Mouse (Mus musculus) MEL (cell line): ENCODE measurements around the gene Kif26b. TPM values are rescaled to one million over a fixed set of nuclear protein-coding genes. Genes with fewer than 3 reads are reported as not detected.

Experiments
- DNase-seq: peaks from one replicate; pipeline ENCODE4 v3.0.0; 2011; ENCODE audit warnings: low read depth, low spot score
- H3K27ac ChIP-seq: 2 replicates; pipeline ENCODE4 v1.5.1; 2012; ENCODE audit warnings: low read depth, mild to moderate bottlenecking, control low read depth, low read length, moderate library complexity; ENCODE audit not compliant: control insufficient read depth
- H3K27me3 ChIP-seq, 2 experiments: fragments of 150-350 bp in 1 of 2; sonication (generic) in 1 of 2; 2 replicates each; pipeline ENCODE4 v1.6.1; 2012; ENCODE audit warnings: low read length in 2 of 2, mild to moderate bottlenecking in 2 of 2, improper control_type of control experiment in 1 of 2, moderate library complexity in 1 of 2; ENCODE audit not compliant: insufficient read depth in 2 of 2, control insufficient read depth in 1 of 2
- H3K36me3 ChIP-seq, 2 experiments: 2 replicates each; pipeline ENCODE4 v1.6.1; 2012 to 2014; ENCODE audit warnings: low read length in 2 of 2, improper control_type of control experiment in 1 of 2, inconsistent platforms in 1 of 2, mild to moderate bottlenecking in 1 of 2; ENCODE audit not compliant: insufficient read depth in 2 of 2, control insufficient read depth in 1 of 2
- H3K4me1 ChIP-seq, 2 experiments: fragments of 150-350 bp in 1 of 2; sonication (generic) in 1 of 2; 2 replicates each; pipeline ENCODE4 v1.6.1; 2012; ENCODE audit warnings: low read length in 2 of 2, improper control_type of control experiment in 1 of 2, mild to moderate bottlenecking in 1 of 2; ENCODE audit not compliant: insufficient read depth in 2 of 2, control insufficient read depth in 1 of 2
- H3K4me3 ChIP-seq, 2 experiments: fragments of 150-350 bp in 1 of 2; sonication (generic) in 1 of 2; 2 replicates each; pipeline ENCODE4 v1.5.1; 2012; ENCODE audit warnings: low read depth in 2 of 2, low read length in 2 of 2, mild to moderate bottlenecking in 2 of 2, moderate library complexity in 2 of 2, control low read depth in 1 of 2, improper control_type of control experiment in 1 of 2; ENCODE audit not compliant: control insufficient read depth in 1 of 2, insufficient read depth in 1 of 2
- H3K79me2 ChIP-seq: 2 replicates; pipeline ENCODE4 v1.6.1; 2012; ENCODE audit warnings: mild to moderate bottlenecking, low read length, moderate library complexity; ENCODE audit not compliant: control insufficient read depth, poor library complexity, insufficient read depth
- H3K9ac ChIP-seq: 2 replicates; pipeline ENCODE4 v1.6.1; 2012; ENCODE audit warnings: low read depth, mild to moderate bottlenecking, control low read depth, low read length, moderate library complexity; ENCODE audit not compliant: control insufficient read depth, poor library complexity, severe bottlenecking
- H3K9me3 ChIP-seq: fragments of 150-350 bp; sonication (generic); replicated peaks from 2 replicates; pipeline ENCODE4 v1.6.1; 2012; ENCODE audit warnings: mild to moderate bottlenecking, low read length, improper control_type of control experiment, moderate library complexity; ENCODE audit not compliant: insufficient read depth
- BHLHE40 ChIP-seq: IDR thresholded peaks from 2 replicates; pipeline ENCODE4 v1.6.1; 2012; ENCODE audit warnings: low read depth, mild to moderate bottlenecking, inconsistent platforms, low read length, improper control_type of control experiment, borderline replicate concordance
- CHD1 ChIP-seq: IDR thresholded peaks from 2 replicates; pipeline ENCODE4 v1.6.1; 2012; ENCODE audit warnings: low read depth, mild to moderate bottlenecking, inconsistent platforms, low read length, improper control_type of control experiment
- E2F4 ChIP-seq: IDR thresholded peaks from 2 replicates; pipeline ENCODE4 v1.6.1; 2011; ENCODE audit warnings: low read depth, low read length, improper control_type of control experiment, borderline replicate concordance
- ELF1 ChIP-seq: IDR thresholded peaks from 2 replicates; pipeline ENCODE4 v1.6.1; 2014; ENCODE audit warnings: low read depth, mild to moderate bottlenecking, inconsistent platforms, low read length, improper control_type of control experiment, moderate library complexity
- ETS1 ChIP-seq: IDR thresholded peaks from 2 replicates; pipeline ENCODE4 v1.6.1; 2012; ENCODE audit warnings: low read depth, mild to moderate bottlenecking, inconsistent platforms, low read length, improper control_type of control experiment, moderate library complexity
- GABPA ChIP-seq: IDR thresholded peaks from 2 replicates; pipeline ENCODE4 v1.6.1; 2012; ENCODE audit warnings: low read depth, mild to moderate bottlenecking, inconsistent platforms, low read length, improper control_type of control experiment, moderate library complexity
- GATA1 ChIP-seq: IDR thresholded peaks from 2 replicates; pipeline ENCODE4 v1.6.1; 2011; ENCODE audit warnings: low read depth, low read length, improper control_type of control experiment
- JUND ChIP-seq: IDR thresholded peaks from 2 replicates; pipeline ENCODE4 v1.6.1; 2011; ENCODE audit warnings: low read depth, mild to moderate bottlenecking, improper control_type of control experiment, low read length
- MAFK ChIP-seq: IDR thresholded peaks from 2 replicates; pipeline ENCODE4 v1.6.1; 2011; ENCODE audit warnings: low read depth, mild to moderate bottlenecking, low read length, improper control_type of control experiment, borderline replicate concordance
- MEF2A ChIP-seq: IDR thresholded peaks from 2 replicates; pipeline ENCODE4 v1.6.1; 2014; ENCODE audit warnings: low read depth, mild to moderate bottlenecking, inconsistent platforms, low read length, improper control_type of control experiment; ENCODE audit not compliant: poor library complexity, insufficient replicate concordance, severe bottlenecking; ENCODE audit errors: extremely low read depth
- NELFE ChIP-seq: IDR thresholded peaks from 2 replicates; pipeline ENCODE4 v1.6.1; 2011; ENCODE audit warnings: low read depth, low read length, improper control_type of control experiment
- NRF1 ChIP-seq: IDR thresholded peaks from 2 replicates; pipeline ENCODE4 v1.6.1; 2014; ENCODE audit warnings: low read depth, mild to moderate bottlenecking, inconsistent platforms, low read length, improper control_type of control experiment, moderate library complexity; ENCODE audit not compliant: poor library complexity, insufficient read depth, severe bottlenecking
- POLR2AphosphoS2 ChIP-seq: IDR thresholded peaks from 2 replicates; pipeline ENCODE4 v1.6.1; 2011; ENCODE audit warnings: low read length, improper control_type of control experiment
- POLR2AphosphoS5 ChIP-seq: IDR thresholded peaks from 2 replicates; pipeline ENCODE4 v1.6.1; 2012; ENCODE audit warnings: low read depth, borderline replicate concordance, mild to moderate bottlenecking, inconsistent platforms, low read length, moderate library complexity, mixed read lengths
- RAD21 ChIP-seq: IDR thresholded peaks from 2 replicates; pipeline ENCODE4 v1.6.1; 2011; ENCODE audit warnings: mild to moderate bottlenecking, low read depth, low read length, improper control_type of control experiment
- SIN3A ChIP-seq: IDR thresholded peaks from 2 replicates; pipeline ENCODE4 v1.6.1; 2012; ENCODE audit warnings: low read length, improper control_type of control experiment, inconsistent platforms
- TBP ChIP-seq: IDR thresholded peaks from 2 replicates; pipeline ENCODE4 v1.8.0; 2011; ENCODE audit warnings: low read depth, low read length, improper control_type of control experiment
- TCF12 ChIP-seq: IDR thresholded peaks from 2 replicates; pipeline ENCODE4 v1.6.1; 2014; ENCODE audit warnings: low read depth, mild to moderate bottlenecking, inconsistent platforms, low read length, improper control_type of control experiment, moderate library complexity
- UBTF ChIP-seq: IDR thresholded peaks from 2 replicates; pipeline ENCODE4 v1.6.1; 2012; ENCODE audit warnings: low read depth, mild to moderate bottlenecking, inconsistent platforms, low read length, improper control_type of control experiment, moderate library complexity, borderline replicate concordance; ENCODE audit not compliant: insufficient read depth
- USF1 ChIP-seq: IDR thresholded peaks from 2 replicates; pipeline ENCODE4 v1.6.1; 2014; ENCODE audit warnings: low read depth, mild to moderate bottlenecking, inconsistent platforms, low read length, improper control_type of control experiment, moderate library complexity
- USF2 ChIP-seq, 2 experiments: IDR thresholded peaks; 2 replicates each; pipeline ENCODE4 v1.6.1; 2011 to 2012; ENCODE audit warnings: improper control_type of control experiment in 2 of 2, low read length in 2 of 2, borderline replicate concordance in 1 of 2, inconsistent platforms in 1 of 2, low read depth in 1 of 2, mild to moderate bottlenecking in 1 of 2; ENCODE audit not compliant: insufficient read depth in 1 of 2
- ZC3H11A ChIP-seq: IDR thresholded peaks from 2 replicates; pipeline ENCODE4 v1.6.1; 2012; ENCODE audit warnings: low read depth, mild to moderate bottlenecking, inconsistent platforms, low read length, improper control_type of control experiment
- ZKSCAN1 ChIP-seq: IDR thresholded peaks from 2 replicates; pipeline ENCODE4 v1.6.1; 2012; ENCODE audit warnings: low read depth, mild to moderate bottlenecking, inconsistent platforms, low read length, improper control_type of control experiment, moderate library complexity
- ZMIZ1 ChIP-seq: IDR thresholded peaks from 2 replicates; pipeline ENCODE4 v1.6.1; 2012; ENCODE audit warnings: low read depth, mild to moderate bottlenecking, inconsistent platforms, low read length, improper control_type of control experiment, moderate library complexity
- ZNF384 ChIP-seq: IDR thresholded peaks from 2 replicates; pipeline ENCODE4 v1.6.1; 2012; ENCODE audit warnings: low read depth, mild to moderate bottlenecking, inconsistent platforms, low read length, improper control_type of control experiment
- polyA plus RNA-seq, 2 experiments: library from polyadenylated mRNA; stranded (reverse) in 1 of 2; unstranded in 1 of 2; fragments of >175 nt in 1 of 2; fragments of >200 nt in 1 of 2; gene quantifications; 2 replicates each; pipeline versions ENCODE4 v1.2.1 to v1.2.4; 2012; ENCODE audit warnings: low replicate concordance in 2 of 2, low read depth in 1 of 2; ENCODE audit not compliant: insufficient read length in 2 of 2, insufficient read depth in 1 of 2, missing spikeins in 1 of 2
- total RNA-seq: library from RNA; depleted of rRNA; stranded (reverse); fragments of 300-350 nt; gene quantifications from 2 replicates; pipeline ENCODE4 v1.2.3, GENCODE M21; 2012

Kif26b gene
- total and polyA plus RNA-seq, 3 experiments = 0.08 to 0.50 TPM; not detected in 1

- H3K27ac ChIP-seq = no peak overlapping the region
These were observed 44.6 kb downstream of the Kif26b start for GRCm38 (mm10) chr1:178573406-178574032.

GRCm38 (mm10) chr1:178575706-178576105 is 46.8 kb downstream of the Kif26b start:
- Histone ChIP-seq H3K4me3 (no peak overlapping the region), H3K79me2 (no peaks in the 10 kb centered on the region)
- no peak for TF ChIP-seq BHLHE40
- no peak for TF ChIP-seq JUND
- TF ChIP-seq E2F4 = no peak
- TF ChIP-seq ZNF384 = no peak
- no peak for TF ChIP-seq GABPA
- no peak for TF ChIP-seq ZMIZ1
- no peak for TF ChIP-seq NELFE
- TF ChIP-seq ZC3H11A = no peak
- TF ChIP-seq ETS1 = no peak
- no peak for TF ChIP-seq TCF12
- TF ChIP-seq CHD1 = no peak
- no peak for TF ChIP-seq USF1
- TF ChIP-seq MEF2A = no peak
- TF ChIP-seq NRF1 = no peak
- no peak for TF ChIP-seq USF2 (IDR thresholded peaks at IDR 0.05; ENCODE audit: borderline replicate concordance in 1 of 2, insufficient read depth in 1 of 2, low read depth in 1 of 2, low read length in 2 of 2)
- no peak for TF ChIP-seq UBTF
- TF ChIP-seq SIN3A = no peak
- TF ChIP-seq, all 39 proteins: peak for 0
- H3K9ac ChIP-seq = no peak overlapping the region
- peaks cover 0 to 2% of the 10 kb centered on the region in 2 experiments; a peak in 1 of 4 replicates for H3K27me3 ChIP-seq
- no peak for DNase-seq
- H3K9me3 ChIP-seq = no peaks in the 10 kb centered on the region
- no peaks in the 10 kb centered on the region for H3K4me1 ChIP-seq
- H3K36me3 ChIP-seq = no peaks in the 10 kb centered on the region
- no peak overlapping the region for H3K27ac ChIP-seq

More at GRCm38 (mm10) chr1:178573406-178574032, 44.6 kb downstream of the Kif26b start:
- Histone ChIP-seq H3K9ac (no peak overlapping the region), H3K79me2 (no peaks in the 10 kb centered on the region), H3K36me3 (peaks cover 0 to 6% of the 10 kb centered on the region in 2 experiments; a peak in 1 of 4 replicates), H3K9me3 (no peaks in the 10 kb centered on the region), H3K4me3 (no peak overlapping the region)
- no peak for DNase-seq
- no peak for TF ChIP-seq TBP
- TF ChIP-seq ZMIZ1 = no peak
- TF ChIP-seq ETS1 = no peak
- no peak for TF ChIP-seq POLR2AphosphoS2
- no peak for TF ChIP-seq POLR2AphosphoS5
- no peak for TF ChIP-seq RAD21
- TF ChIP-seq USF2 (IDR thresholded peaks at IDR 0.05; ENCODE audit: borderline replicate concordance in 1 of 2, insufficient read depth in 1 of 2, low read depth in 1 of 2, low read length in 2 of 2) = no peak
- no peak for TF ChIP-seq NELFE
- TF ChIP-seq MAFK = no peak
- no peak for TF ChIP-seq GATA1
- TF ChIP-seq NRF1 = no peak
- TF ChIP-seq JUND = no peak
- no peak for TF ChIP-seq E2F4
- no peak for TF ChIP-seq ZKSCAN1
- no peak for TF ChIP-seq ZNF384
- no peak for TF ChIP-seq ELF1
- no peak for TF ChIP-seq ZC3H11A
- TF ChIP-seq USF1 = no peak
- TF ChIP-seq, all 39 proteins: peak for 0
- Histone ChIP-seq H3K27me3 (no peaks in the 10 kb centered on the region), H3K4me1 (peaks cover 0 to 3% of the 10 kb centered on the region in 2 experiments; a peak in 2 of 4 replicates)
